Mouse (Mus musculus): ENCODE measurements at regions not wholly inside any gene's neighbourhood (a gene's known extent, or its start where the extent isn't known, plus 50 kb on each side); places are given as distances from the start of the nearest gene placed in this dataset.

DNA sequence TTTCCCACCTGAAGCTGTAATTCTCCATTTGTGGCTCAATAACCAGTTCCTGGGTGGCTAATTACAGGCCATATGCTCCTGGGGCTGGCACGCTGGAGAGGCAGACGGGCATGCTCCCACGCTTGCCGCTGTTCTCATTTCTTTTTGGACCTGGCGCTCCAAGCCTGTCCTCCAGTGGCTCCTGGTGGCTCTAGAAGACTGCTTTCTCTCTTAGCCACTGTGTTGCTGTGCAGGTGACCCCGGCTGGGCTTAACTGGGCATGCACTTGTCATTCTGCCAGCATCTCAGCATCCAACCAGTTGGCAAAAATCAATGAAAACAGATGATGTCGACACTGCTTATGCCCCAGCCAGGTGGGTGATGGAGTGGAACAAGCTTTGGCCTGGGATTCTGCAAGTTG, 1944.6 kb upstream of the Lrrc6 start:
- DNase-seq (ENCODE audit: low spot score), result no peak

DNA sequence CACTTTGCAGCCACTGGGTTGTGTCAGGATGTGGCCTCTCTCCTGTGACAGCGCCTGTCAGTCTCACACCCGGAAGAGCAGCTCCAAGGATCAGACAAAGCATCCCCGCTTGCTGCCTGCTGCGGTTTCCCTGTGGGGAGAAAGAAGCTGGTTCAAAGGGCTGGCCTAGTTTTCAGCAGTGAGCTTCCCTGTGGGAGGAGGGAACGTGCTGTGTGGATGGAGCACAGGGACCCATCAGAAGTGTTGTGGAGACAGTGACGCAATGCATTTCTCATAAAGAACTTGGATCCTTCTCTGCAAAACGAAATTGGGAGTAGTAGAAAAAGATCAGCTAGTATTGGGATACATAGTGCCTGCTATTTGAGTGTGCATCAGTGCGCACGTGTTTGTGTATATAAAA, 1939.9 kb upstream of the Lrrc6 start:
- no peak for DNase-seq (ENCODE audit: low spot score)

DNA sequence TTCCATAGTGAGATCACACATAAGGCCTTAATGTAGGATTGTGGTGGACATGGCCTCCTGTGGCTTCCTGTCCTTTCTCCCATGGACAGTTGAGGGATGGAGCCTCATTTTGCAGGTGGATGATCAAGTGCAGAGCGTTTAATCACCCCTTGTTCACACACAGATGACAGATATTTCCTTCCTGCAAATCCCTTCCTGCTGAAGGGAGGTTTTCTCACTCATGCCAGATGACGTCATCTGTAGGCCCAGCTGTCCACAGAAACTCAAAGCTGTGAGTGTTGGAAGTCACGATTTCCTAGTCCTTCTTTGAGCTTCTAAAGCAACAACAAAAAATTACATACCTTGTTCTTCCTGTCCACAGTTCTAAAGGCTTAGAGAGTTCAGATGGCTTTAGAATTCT, 1935.3 kb upstream of the Lrrc6 start:
- no peak for DNase-seq (ENCODE audit: low spot score)

DNA sequence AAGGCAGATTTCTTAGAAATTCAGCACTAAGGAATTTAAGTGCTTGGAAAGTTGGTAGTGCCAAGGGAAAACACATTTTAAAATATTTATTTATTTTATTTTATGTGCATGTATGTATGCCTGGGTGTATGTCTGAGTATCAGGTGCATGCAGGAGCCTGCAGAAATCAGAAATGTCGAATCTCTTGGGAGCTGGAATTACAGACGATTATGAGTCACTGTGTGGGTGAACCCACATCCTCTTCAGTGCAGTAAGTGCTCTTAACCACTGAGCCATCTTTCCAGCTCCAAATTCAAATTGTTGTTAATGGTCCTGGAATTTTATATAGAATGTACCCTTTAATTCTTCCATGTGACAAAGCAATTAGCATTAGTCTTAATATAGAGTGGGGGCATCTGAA, 1930.5 kb upstream of the Lrrc6 start:
- no peak for DNase-seq (ENCODE audit: low spot score)

DNA sequence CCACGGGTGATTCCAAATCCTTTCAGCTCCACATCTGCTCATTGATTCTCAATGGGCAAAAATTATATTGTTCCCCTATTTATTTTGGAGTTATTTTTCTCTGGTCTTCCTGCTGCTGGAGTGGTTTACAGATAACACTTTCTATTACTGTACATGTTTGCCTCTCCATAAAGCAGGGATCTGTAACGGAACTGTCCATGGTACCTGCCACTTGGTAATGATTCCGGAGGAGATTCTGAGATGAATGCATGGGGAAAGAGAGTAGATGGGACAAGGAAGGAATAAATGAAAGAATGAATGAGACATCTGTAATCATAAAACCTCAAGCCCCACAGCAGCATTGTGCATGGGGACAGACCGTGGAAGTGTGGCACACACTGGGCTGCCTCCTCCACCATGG, 1929.8 kb upstream of the Lrrc6 start:
- no peak for DNase-seq (ENCODE audit: low spot score)

DNA sequence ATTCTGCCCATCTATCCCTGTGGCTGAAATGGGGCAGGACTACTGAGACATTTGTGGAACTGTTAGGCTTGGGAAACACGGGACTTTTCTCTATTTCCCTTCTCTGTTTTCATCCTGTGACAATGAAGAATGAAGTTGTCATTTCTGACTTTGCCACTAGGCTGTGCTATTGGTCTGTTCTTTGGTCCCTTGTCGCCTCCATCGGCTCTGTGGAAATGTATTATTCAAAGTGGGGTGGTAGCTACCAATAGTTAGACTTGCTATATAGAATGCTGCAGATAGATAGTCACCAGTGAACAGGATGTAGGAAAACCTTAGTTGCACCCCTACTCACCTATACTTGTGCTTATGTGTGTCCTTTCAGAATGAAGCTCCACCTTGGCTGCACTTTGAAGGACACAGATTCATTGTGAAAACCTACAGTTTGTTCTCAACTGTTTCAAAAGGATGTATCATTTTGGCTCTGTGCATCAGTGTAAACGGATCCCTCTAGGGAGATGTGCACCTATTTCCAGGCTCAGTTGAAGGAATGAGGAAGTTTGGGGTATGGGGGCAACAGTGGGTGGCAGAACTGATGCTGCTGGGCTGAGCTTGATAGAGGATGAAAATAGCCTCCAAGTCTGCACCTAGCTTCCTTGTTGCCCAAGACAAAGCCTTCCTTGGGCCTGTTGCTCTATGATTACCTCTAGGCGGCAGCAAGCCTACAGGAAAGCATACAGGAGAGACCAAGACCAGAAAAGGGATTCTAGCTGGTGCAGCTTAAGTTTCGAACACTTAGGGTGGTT, 1927.9 kb upstream of the Lrrc6 start:
- no peak for DNase-seq (ENCODE audit: low spot score)

DNA sequence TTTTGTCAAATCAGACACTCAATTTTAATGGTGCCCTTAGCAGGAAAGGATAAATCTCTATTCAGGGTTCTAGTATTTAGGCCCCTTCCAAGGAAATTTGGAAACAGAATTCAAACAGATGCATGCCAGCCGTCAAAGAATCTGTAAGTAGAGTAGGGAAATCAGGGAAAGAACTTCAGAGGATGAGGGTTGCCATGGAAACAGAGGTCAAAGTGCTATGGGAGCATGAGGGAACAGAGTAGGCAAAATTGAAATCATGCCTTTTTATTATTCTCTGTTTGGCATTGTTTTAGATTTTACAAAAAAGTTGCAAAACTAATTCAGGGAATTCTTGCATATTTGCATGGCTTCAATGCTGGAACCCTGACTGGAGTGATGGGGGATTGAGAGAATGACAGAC, 1916.4 kb upstream of the Lrrc6 start:
- DNase-seq (ENCODE audit: low spot score), result no peak

DNA sequence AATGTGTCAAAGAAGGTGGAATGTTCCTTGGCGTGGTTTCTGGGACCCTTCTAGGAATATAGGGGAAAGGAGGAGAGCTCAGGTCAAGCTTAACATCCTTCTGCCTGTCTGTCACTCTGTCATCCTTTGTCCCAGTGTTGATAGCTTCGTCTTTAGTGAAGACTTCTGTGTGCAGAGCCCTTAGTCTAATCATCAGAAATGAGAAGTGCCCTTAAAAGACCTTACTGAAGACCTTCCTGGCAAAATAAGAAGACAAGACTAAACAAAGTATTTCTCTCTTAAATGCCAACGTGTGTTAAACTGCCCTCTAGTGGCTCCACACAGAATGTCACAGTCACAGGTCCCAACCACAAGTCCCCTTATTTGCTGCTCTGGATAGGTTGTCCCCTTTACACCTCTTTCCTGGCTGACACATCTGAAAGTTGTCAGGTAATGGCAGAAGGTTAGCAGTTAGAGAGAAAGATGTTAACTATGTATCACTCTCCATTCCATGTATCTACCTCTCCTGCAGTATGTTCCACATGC, 1914.8 kb upstream of the Lrrc6 start:
- DNase-seq (ENCODE audit: low spot score), result peak; percentile 62

DNA sequence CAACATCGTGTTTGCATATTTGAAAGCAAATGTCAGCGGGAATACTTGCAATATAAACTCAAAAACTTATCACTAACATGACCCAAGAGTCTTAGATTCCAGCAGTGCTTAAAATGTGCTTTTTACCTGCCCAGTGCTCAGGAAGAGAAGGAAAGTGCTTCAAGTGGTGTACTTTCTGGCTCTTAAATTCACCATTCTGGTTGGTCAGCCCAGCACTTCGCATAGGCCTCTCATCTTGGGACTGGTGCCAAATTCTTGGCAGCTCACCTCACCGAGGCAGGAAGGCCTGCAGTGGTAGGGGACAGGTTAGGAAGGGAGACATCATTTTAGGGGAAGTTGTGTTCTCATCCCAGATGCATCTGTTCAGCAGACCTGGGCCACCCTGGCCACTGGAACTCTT, 1913.3 kb upstream of the Lrrc6 start:
- DNase-seq (ENCODE audit: low spot score), result peak; percentile 81

DNA sequence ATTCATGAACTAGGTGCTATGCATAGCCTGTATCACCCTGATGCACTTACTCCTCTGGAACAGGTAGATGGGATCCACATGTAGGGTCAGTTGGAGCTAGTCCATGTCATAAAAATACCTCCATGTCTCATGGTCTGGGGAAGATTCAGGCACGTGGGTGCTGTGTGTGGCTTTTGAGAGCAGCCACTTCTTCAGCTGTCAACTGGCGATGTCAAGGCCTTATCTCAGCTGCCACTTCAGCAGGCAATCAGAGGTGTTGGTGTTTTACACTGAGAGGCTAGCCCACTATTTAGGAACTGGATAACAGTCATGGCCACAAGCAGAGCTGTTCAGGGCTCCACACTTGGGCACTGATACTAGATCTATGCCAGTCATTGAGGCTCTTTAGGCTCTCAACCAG, 1912.0 kb upstream of the Lrrc6 start:
- no peak for DNase-seq (ENCODE audit: low spot score)

DNA sequence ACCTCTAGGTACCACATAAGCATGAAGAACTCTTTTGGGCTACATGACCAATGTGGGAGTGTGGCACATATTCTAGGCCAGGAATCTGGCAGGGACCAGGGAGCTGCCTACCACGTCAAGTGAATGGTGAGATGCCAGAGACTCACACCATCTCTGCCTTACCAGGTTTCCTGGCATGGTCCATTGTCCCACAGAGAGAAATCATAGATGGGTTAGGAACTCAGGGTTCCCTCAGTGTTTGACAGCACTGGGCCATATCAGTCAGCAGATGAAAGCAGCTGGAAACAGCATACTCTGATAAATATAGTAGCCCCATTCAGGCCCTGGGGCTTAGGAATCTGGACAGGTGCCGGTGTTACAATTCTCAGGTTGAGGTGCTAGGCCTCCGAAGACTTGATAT, 1911.4 kb upstream of the Lrrc6 start:
- no peak for DNase-seq (ENCODE audit: low spot score)

DNA sequence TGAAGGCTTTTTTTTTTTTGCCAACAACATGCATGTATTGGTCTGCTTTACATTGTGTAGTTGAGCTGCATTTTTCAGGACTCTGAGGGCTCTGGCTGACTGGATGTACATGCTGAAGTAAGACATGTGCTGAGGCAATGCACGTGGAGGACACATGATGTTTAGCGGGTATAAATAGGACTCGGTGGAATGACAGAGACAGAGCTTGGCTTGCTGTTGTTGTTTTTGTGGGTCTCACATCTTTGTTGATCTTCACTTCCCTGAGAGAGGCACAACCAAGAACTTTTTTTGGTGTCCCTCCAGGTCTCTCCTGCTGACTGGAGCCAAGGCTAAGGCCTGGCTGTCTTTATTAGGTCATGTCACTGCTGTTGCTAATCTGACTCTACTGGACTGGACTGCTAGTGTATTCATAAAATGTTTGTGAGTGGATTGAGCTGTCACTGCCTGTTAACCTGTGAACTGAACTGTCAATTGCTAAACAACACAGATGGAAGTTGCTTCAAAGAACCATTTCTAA, 1902.9 kb upstream of the Lrrc6 start:
- no peak for DNase-seq (ENCODE audit: low spot score)

DNA sequence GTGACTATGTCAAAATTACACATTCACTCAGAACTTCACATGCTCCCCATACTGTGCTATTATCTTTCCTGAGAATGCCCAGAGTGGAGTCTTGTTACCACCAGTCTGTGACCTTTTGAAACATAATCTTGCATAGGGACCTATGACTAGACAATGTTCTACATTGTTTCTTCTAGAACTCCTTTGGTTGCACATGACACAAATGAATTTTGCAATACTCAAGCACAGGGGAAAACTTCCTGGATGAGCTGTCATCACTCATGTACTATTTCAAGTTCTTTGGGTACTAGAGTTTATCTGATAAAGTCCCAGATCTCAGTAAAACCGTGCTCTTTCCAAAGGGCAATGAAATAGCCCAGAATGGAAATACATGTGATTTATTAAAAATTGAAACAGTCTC, 1901.0 kb upstream of the Lrrc6 start:
- DNase-seq (ENCODE audit: low spot score), result no peak

DNA sequence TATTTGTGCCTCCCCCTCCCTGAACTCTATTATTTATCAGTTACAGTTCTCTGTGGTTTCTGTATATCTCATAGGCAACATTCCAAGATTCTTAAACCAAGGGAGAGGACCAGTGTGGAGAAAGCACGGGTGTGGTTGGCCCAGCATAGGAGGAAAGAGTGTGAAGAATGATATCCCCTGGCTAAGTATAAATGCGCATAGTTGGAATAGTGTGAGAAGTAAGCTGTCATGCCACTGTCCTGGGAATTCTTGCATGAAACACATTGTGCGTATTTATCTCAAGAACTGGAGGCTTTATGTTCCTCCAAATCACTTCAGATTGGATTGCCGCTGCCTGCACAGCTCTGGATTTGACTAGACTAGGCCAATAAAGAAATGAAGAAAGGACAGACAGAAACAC, 1900.3 kb upstream of the Lrrc6 start:
- DNase-seq (ENCODE audit: low spot score), result no peak

DNA sequence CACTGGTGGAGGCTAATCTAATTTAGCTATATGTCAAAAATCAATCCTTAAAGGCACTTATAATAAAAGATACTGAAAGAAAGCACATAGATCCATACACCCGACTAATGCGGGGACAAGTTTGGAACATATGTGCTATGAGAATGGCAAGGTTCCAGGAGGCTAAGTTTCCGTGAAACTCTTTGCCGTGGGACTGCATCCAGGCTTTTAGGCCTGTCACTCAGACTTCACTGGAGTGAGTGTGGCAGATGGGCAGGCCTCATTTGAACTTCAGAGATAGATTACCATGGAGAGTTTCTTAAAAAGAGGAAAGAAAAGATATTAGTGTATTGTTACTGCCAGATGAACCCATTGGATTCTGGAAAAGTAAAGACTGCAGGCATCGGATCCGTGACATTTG, 1895.9 kb upstream of the Lrrc6 start:
- DNase-seq (ENCODE audit: low spot score), result no peak

DNA sequence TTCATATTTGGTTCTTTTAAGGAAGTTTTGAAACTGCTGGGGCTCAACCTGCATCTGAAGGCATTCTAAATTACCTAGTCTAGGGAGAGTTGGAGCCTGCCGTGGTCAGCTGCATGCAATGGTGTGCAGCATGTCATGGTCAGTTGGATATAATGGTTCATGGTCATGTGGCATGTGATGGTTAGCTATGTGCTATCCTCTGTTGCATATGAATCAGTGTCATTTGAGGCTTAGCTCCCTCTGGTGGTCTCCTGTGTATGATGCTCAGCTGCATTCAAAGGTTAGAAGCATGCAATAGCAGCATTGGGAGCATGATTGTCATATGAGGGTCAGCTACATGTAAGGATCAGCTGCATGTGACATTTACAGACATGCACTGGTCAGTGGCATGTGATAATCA, 1894.0 kb upstream of the Lrrc6 start:
- DNase-seq (ENCODE audit: low spot score), result peak; percentile 48

DNA sequence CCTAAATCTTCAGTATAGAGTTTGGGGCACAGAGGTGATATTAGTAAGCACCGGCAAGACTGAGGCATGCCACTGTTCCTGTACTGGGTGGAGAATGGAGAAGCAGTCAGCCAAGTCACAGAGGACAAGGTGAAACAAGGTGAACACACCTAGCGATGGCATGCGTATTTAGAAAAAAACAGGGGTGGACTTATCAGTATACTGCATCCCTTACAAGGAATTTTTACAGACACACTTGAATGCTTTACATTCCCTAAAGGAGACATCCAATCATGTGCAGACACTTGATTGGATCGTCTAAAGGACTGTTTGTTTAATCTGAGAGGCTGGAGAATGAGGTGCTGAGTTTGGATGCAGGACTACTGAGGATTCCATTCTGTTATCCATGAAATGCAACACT, 1893.4 kb upstream of the Lrrc6 start:
- DNase-seq (ENCODE audit: low spot score), result peak; percentile 56

DNA sequence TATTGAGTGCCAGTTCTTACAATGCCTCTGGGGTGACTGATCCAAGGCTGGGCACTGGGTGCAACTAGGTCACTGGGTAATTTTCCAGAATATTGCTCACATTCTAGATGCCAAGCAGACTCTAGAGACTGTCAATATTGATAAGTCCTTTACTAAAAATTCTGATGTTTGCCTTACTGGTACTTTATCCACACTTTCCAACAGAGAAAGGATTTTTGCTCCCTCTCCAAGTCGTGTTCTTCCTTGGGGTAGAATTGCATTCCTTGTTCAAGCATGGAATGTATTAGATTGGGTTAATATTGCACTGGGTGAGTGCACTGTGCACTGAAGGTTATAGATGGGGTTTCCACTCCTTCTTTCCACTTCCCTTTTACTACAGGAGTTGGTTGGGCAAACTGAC, 1891.0 kb upstream of the Lrrc6 start:
- DNase-seq (ENCODE audit: low spot score), result peak; percentile 48

DNA sequence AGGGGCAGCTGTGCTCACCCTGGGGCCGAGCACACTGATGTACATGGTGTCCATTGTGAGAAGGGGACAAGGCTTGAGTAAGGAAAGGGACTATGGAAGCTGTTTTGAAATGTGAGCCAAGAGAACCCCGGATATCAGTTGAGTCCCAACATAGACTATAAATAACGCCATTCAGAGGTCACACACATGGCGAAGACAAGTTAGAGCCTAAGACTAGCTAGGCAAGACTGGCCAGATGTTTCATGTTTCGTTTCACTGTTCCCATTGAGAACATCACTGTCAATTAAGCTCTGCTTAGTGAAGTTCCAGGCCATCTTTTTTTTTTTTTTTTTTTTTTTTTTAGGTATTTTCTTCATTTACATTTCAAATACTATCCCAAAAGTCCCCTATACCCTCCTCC, 1889.1 kb upstream of the Lrrc6 start:
- DNase-seq (ENCODE audit: low spot score), result no peak

DNA sequence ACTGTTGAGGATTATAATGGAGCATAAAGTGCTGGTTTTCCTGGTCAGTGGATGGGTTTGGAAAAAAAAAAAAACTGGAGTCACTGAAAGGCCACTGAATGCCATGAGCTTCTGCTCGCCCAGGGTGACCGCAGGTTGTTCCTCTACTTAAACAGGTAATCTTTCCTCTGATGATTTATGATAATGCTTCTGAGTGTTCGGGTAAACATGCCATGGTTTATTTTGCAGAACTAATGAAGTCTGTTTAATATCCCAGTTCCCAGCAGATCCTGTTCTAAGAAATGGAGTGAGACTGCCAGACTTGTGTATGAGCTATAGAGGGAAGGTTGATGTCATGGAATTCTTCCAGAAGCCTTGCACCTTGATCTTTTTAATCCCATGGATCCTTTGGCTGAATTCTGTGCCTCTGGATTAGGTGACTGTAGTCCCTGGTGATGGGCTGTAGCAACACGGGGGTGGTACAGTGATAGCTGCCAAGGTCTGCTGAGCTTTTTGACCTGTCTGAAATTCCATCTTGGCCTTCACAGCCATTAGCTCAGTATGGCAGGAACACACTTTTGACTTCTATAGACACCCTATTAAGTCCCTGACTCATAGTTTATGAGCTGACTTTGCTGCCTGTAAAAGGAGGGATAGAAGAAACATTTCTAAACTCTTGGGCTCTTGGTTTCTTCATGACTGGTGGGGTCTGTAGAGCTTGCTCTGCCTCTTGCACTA, 1886.8 kb upstream of the Lrrc6 start:
- no peak for DNase-seq (ENCODE audit: low spot score)

DNA sequence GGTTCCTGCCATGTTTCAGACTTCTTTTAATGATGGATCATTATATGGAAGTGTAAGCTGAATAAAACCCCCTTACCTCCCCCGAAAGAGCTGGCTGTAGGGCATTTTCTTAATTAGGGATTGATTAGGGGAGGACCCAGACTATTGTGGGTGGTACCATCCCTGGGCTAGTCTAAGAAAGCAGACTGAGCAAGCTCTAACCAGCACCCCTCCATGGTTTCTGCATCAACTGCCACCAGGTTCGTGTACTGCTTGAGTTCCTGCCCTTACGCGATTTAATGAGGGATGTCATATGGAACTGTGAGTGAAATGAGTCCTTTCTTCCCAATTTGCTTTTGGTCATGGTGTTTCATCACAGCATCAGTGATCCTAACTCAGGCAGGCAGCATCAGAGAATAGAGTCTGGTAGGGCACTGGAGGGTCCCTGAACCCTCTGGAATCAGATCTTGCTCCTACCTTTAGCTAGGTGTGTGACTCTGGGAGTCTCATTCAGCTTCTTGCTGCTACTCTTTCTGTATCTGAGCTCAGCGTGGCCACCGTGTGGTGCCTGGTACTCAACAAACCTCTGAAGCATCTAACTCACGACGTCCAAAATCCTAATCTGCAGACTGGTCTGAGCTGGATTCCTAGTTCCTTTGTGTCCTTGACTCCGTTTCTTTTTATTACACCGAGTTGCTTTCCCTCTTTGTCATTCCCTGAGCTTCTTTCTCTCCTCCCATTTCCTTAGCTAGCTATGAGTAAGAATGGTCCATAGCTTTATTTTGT, 1884.0 kb upstream of the Lrrc6 start:
- no peak for DNase-seq (ENCODE audit: low spot score)

DNA sequence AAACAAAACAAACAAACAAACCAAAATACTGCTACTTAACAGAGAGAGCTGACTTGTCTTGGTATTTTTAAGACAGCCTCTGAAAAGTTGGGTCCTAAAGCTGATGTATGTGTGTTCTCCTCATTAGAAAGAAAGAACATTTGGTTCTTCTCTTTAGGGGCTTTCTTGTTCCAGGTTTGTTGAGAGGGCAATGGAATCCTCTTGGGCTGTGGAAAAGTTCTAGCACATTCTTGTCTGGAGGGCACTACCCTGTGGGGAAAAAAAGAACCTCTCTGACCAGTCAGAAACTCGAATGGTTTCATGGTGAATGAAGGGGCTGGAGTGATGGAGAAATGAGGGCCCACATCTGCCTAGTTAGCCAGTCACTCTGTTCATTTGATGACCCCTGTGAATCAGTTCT, 1874.5 kb upstream of the Lrrc6 start:
- DNase-seq (ENCODE audit: low spot score), result no peak

DNA sequence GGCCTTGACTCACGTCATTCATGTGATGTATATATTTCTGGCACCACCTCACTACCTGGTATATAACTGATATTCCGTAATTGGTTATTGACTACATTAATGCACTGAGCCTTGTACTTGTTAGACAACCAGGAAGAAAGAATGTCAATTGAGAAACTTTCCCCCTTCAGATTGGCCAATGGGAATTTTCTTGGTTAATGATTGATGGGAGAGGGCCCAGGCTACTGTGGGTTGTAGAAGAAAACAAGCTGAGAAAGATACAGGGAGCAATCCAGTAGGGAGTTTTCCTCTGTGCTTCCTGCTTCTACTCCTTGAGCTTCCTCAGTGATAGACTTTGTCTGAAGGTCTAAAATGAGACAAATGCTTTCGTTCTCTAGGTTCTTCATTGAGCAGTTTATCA, 1866.1 kb upstream of the Lrrc6 start:
- no peak for DNase-seq (ENCODE audit: low spot score)

Measured in lung, postnatal 25 days (tissue).